Mouse (Mus musculus) brain, embryonic 14.5 days (tissue): ENCODE measurements at regions not wholly inside any gene's neighbourhood (a gene's known extent, or its start where the extent isn't known, plus 50 kb on each side); places are given as distances from the start of the nearest gene placed in this dataset.

ENCODE experiments used
- CTCF ChIP-seq: fragments of 200-500 bp; IDR thresholded peaks from 2 replicates; pipeline ENCODE4 v1.5.1; 2012; ENCODE audit warnings: inconsistent platforms, mild to moderate bottlenecking, moderate library complexity, borderline replicate concordance; ENCODE audit not compliant: insufficient read depth, insufficient read length; ENCODE audit errors: extremely low read depth
- POLR2A ChIP-seq: fragments of 200-500 bp; IDR thresholded peaks from 2 replicates; pipeline ENCODE4 v1.6.1; 2012; ENCODE audit warnings: mild to moderate bottlenecking, inconsistent platforms, borderline replicate concordance; ENCODE audit not compliant: poor library complexity, insufficient read depth, insufficient read length, severe bottlenecking; ENCODE audit errors: extremely low read depth

GRCm38 (mm10) chr6:93539171-93539570 lies 595.9 kb upstream of the Adamts9 start:
- no peak for TF ChIP-seq CTCF
- no peak for TF ChIP-seq POLR2A
